Comparison of ENCODE assay signal across 25 mouse cellular contexts in genomic region chr19:41177331-41177730, GRCm38 (mm10). TPM values are rescaled to one million over a fixed set of nuclear protein-coding genes. Genes with fewer than 3 reads are reported as not detected.
DNase-seq lines count a peak whose midpoint lies in the region; ATAC-seq lines count a peak whose summit lies in the region.
"Had no signal": no experiment of that assay in that cellular context is flagged by ENCODE, and none has a peak within 500 bp of the region (broad histone marks: within the 10 kb centered on the region; RNA-seq: fewer than 3 reads in every experiment).

No protein-coding gene starts in this region.

- no peaks in the 10 kb centered on the region for H3K27me3 ChIP-seq in embryonic facial prominence, embryonic 11.5 days (ENCODE audit: control insufficient read depth, insufficient read depth, low read length)
- peaks cover 72% of the 10 kb centered on the region for H3K27me3 ChIP-seq in embryonic facial prominence, embryonic 10.5 days (replicated peaks; ENCODE audit: low read depth, poor library complexity, severe bottlenecking)
- peaks cover 98% of the 10 kb centered on the region for H3K27me3 ChIP-seq in midbrain, embryonic 12.5 days
- H3K27me3 ChIP-seq: hindbrain, embryonic 15.5 days; limb, embryonic 13.5 days; liver, embryonic 13.5 days had no signal

- H3K4me2 ChIP-seq in embryonic facial prominence, embryonic 11.5 days (ENCODE audit: low read depth, low read length), result no peak overlapping the region
- H3K4me2 ChIP-seq in midbrain, embryonic 12.5 days (replicated peaks), result 0 out of 2 replicates have a peak overlapping the region, but pooled peaks have one; percentile 15
- H3K4me2 ChIP-seq: heart, embryonic 11.5 days; hindbrain, embryonic 15.5 days; limb, embryonic 13.5 days; liver, embryonic 13.5 days; lung, embryonic 14.5 days had no signal

- no peak overlapping the region for H3K27ac ChIP-seq in embryonic facial prominence, embryonic 11.5 days (replicated peaks; ENCODE audit: low read depth, low read length)
- H3K27ac ChIP-seq in embryonic facial prominence, embryonic 10.5 days (replicated peaks), result no peak overlapping the region
- H3K27ac ChIP-seq in midbrain, embryonic 12.5 days (replicated peaks), result no peak overlapping the region
- H3K27ac ChIP-seq: gastrocnemius, adult 2 months; hindbrain, embryonic 15.5 days; limb, embryonic 13.5 days; liver, embryonic 13.5 days had no signal

- H3K4me1 ChIP-seq in embryonic facial prominence, embryonic 11.5 days (ENCODE audit: control insufficient read depth, insufficient read depth, low read length), result no peaks in the 10 kb centered on the region
- H3K4me1 ChIP-seq in embryonic facial prominence, embryonic 10.5 days, result no peaks in the 10 kb centered on the region
- peaks cover 16% of the 10 kb centered on the region for H3K4me1 ChIP-seq in midbrain, embryonic 12.5 days
- H3K4me1 ChIP-seq: limb, embryonic 13.5 days; liver, embryonic 13.5 days had no signal

- WGBS in embryonic facial prominence, embryonic 11.5 days, result 40% methylated on average over 6 of the region's 6 CpGs
- WGBS in embryonic facial prominence, embryonic 10.5 days, result 15% methylated on average over 6 of the region's 6 CpGs
- 3% methylated on average over 6 of the region's 6 CpGs for WGBS in midbrain, embryonic 12.5 days

- no peak overlapping the region for H3K4me3 ChIP-seq in embryonic facial prominence, embryonic 11.5 days (ENCODE audit: low read depth, low read length)
- H3K4me3 ChIP-seq in embryonic facial prominence, embryonic 10.5 days, result no peak overlapping the region
- H3K4me3 ChIP-seq in midbrain, embryonic 12.5 days, result no peak overlapping the region
- H3K4me3 ChIP-seq: gastrocnemius, adult 2 months; hindbrain, embryonic 15.5 days; limb, embryonic 13.5 days; liver, embryonic 13.5 days had no signal

- ATAC-seq in embryonic facial prominence, embryonic 11.5 days (replicated peaks; ENCODE audit: insufficient number of reproducible peaks, low FRiP score, low TSS enrichment, low read depth), result no peak
- peak; percentile 92 for ATAC-seq in midbrain, embryonic 12.5 days (ENCODE audit: low FRiP score, low read depth)
- ATAC-seq: CD4-positive, CD25-positive, alpha-beta regulatory T cell, adult 4 months; intestine, postnatal 0 days had no signal

- H3K9ac ChIP-seq in embryonic facial prominence, embryonic 11.5 days (replicated peaks; ENCODE audit: low read length), result no peak overlapping the region
- no peak overlapping the region for H3K9ac ChIP-seq in midbrain, embryonic 12.5 days (replicated peaks)
- H3K9ac ChIP-seq: hindbrain, embryonic 15.5 days; limb, embryonic 13.5 days; liver, embryonic 13.5 days; lung, embryonic 14.5 days had no signal

- H3K36me3 ChIP-seq in embryonic facial prominence, embryonic 11.5 days (replicated peaks; ENCODE audit: control insufficient read depth, insufficient read depth, low read depth, low read length), result no peaks in the 10 kb centered on the region
- no peaks in the 10 kb centered on the region for H3K36me3 ChIP-seq in embryonic facial prominence, embryonic 10.5 days (replicated peaks)
- H3K36me3 ChIP-seq in midbrain, embryonic 12.5 days, result no peaks in the 10 kb centered on the region
- H3K36me3 ChIP-seq: G1E; hindbrain, embryonic 15.5 days; limb, embryonic 13.5 days; liver, embryonic 13.5 days had no signal

- intact Hi-C loops in left cerebral cortex, postnatal 4 days (cut with DNase I), result no loop called here
- intact Hi-C loops in heart, postnatal 25 days (cut with DNase I), result no loop called here

- no peaks in the 10 kb centered on the region for H3K9me3 ChIP-seq in embryonic facial prominence, embryonic 11.5 days (replicated peaks; ENCODE audit: control insufficient read depth, low read length)
- no peaks in the 10 kb centered on the region for H3K9me3 ChIP-seq in embryonic facial prominence, embryonic 10.5 days
- no peaks in the 10 kb centered on the region for H3K9me3 ChIP-seq in midbrain, embryonic 12.5 days
- H3K9me3 ChIP-seq: G1E; hindbrain, embryonic 15.5 days; limb, embryonic 13.5 days; liver, embryonic 13.5 days had no signal

- DNase-seq in embryonic facial prominence, embryonic 11.5 days (ENCODE audit: low spot score), result peak; percentile 5
- DNase-seq in embryonic facial prominence, embryonic 10.5 days (ENCODE audit: low spot score), result no peak
- peak; percentile 54 for DNase-seq in embryo, embryonic 10.5 days (ENCODE audit: low spot score)
- DNase-seq in retina, embryonic 14.5 days (ENCODE audit: low spot score), result peak; percentile 22
- DNase-seq in gastrocnemius, postnatal 10 days, result no peak
- no peak for DNase-seq in left cerebral cortex, postnatal 4 days
- DNase-seq in heart, postnatal 25 days (ENCODE audit: low spot score), result no peak
- DNase-seq: adrenal gland, postnatal 36 days; cerebellum, adult 8-10 months; gastrocnemius, adult 2 months; heart, postnatal 10 days; liver, embryonic 13.5 days; lung, embryonic 14.5 days; lung, postnatal 4 days; thymus, postnatal 25 days had no signal

RNA-seq across cellular contexts. Expression of gene Tll2, which starts 29.3 kb away (rescaled TPM):
- polyA plus RNA-seq in embryonic facial prominence, embryonic 11.5 days (2014; fragmentation: Nextera tagmentation; extraction: Ambion mirVana), result 0.06 and 0.31 TPM in 2 replicates
- polyA plus RNA-seq in embryonic facial prominence, embryonic 10.5 days (2016; fragmentation: Nextera tagmentation; extraction: Ambion mirVana), result 0.10 and 0.26 TPM in 2 replicates
- 1.1 TPM in 2 replicates for polyA plus RNA-seq in midbrain, embryonic 12.5 days (2016; fragmentation: Nextera tagmentation; extraction: Ambion mirVana)
- under 1 TPM; 0.42 to 0.52 TPM for total RNA-seq in gastrocnemius, postnatal 10 days (2021)
- total RNA-seq in left cerebral cortex, postnatal 4 days (2021), result 1 to 10 TPM in 1 of 2 experiments, under 1 TPM in 1; 0.64 to 1.6 TPM
- under 1 TPM; 0.50 to 0.70 TPM for total RNA-seq in heart, postnatal 25 days (2021)
- total RNA-seq: G1E; granulocyte monocyte progenitor cell, adult 5-6 weeks had no signal
- polyA plus RNA-seq: CD4-positive, CD25-positive, alpha-beta regulatory T cell, adult 4 months; G1E; heart, embryonic 11.5 days; kidney, embryonic 16.5 days; liver, embryonic 13.5 days; small intestine, adult 2 months had no signal

Comparison
In these comparisons a context has a peak if more than half of its experiments do, and no peak if none do; other contexts are left out.
1. DNase-seq: peak in embryonic facial prominence, embryonic 11.5 days (single experiment), embryo, embryonic 10.5 days (single experiment) and retina, embryonic 14.5 days (single experiment); none in embryonic facial prominence, embryonic 10.5 days (single experiment), gastrocnemius, postnatal 10 days (single experiment), left cerebral cortex, postnatal 4 days (single experiment) and heart, postnatal 25 days (single experiment).